Mouse (Mus musculus): ENCODE data around the gene Chil1.

DNA sequence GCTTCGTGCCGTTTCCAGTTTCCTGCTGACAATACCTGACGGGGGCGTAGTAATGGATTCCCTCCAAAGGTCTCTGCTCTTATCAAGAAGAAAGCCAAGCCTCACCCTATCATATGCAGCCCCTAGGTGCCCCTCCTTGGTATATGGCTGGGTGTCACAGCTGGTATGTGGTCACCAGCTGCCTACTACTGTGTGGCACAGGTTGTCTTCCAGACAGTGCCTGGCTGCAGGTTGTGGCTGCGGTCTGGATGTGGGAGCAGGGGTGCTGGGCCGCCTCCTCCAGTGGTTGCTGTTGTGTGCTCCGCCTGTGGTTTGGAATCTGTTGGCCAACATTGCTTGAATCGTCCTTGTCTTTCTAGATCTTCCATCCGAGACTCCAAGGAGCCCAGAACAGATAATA, 31.2 kb upstream of the Chil1 start:
- no peak for TF ChIP-seq USF1 (IDR thresholded peaks at IDR 0.05; ENCODE audit: low read depth)
- no peak for TF ChIP-seq CTCF (IDR thresholded peaks at IDR 0.05; ENCODE audit: control insufficient read depth, insufficient read depth, insufficient read length)
